Mouse (Mus musculus): ENCODE data around the gene Pde12.

DNA sequence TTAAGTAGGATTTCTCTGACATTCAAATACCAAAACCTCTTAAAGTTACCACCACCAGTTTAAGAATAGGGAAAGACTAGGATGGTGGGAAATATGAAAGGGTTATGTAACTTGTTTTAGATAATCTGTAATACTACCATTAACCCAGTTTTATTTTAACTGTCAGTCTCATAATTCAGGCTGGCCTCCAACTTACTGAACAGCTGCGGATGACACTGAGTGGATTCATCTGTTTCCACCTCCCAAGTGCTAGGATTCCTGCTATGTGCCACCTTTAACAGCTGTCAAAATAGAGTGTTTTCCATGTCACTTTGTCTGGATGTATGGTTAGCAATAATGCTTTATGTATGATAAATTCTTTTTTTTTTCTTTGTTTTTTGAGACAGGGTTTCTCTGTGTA is 9.4 kb downstream of the Pde12 start:
- TF ChIP-seq POLR2A (IDR thresholded peaks at IDR 0.05; ENCODE audit: control insufficient read depth, low read depth, low read length), result no peak
- no peak for TF ChIP-seq CTCF (IDR thresholded peaks at IDR 0.05; ENCODE audit: control insufficient read depth, insufficient read depth, insufficient replicate concordance, low read depth, low read length)

Measured in testis, adult 2 months (tissue).